Comparison of ENCODE assay signal across 9 mouse cellular contexts in genomic region chr9:77381565-77381964, GRCm38 (mm10). TPM values are rescaled to one million over a fixed set of nuclear protein-coding genes. Genes with fewer than 3 reads are reported as not detected.
A peak's percentile ranks its signal among the peaks of the same experiment; 100 is the strongest.
DNase-seq lines count a peak whose midpoint lies in the region; ATAC-seq lines count a peak whose summit lies in the region.
"Had no signal": no experiment of that assay in that cellular context is flagged by ENCODE, and none has a peak within 500 bp of the region (broad histone marks: within the 10 kb centered on the region; RNA-seq: fewer than 3 reads in every experiment).

No protein-coding gene starts in this region.

- H3K36me3 ChIP-seq in forebrain, embryonic 11.5 days (ENCODE audit: control insufficient read depth, insufficient read depth, low read length), result no peaks in the 10 kb centered on the region
- H3K36me3 ChIP-seq in forebrain, embryonic 12.5 days (replicated peaks), result no peaks in the 10 kb centered on the region
- H3K36me3 ChIP-seq: G1E had no signal

- 14% methylated on average over 5 of the region's 5 CpGs for whole genome bisulfite sequencing in forebrain, embryonic 11.5 days
- 11% methylated on average over 5 of the region's 5 CpGs for WGBS in forebrain, embryonic 12.5 days

- H3K9ac ChIP-seq in forebrain, embryonic 11.5 days (ENCODE audit: low read length), result no peak overlapping the region
- no peak overlapping the region for H3K9ac ChIP-seq in forebrain, embryonic 12.5 days

- no peak overlapping the region for H3K27ac ChIP-seq in forebrain, embryonic 11.5 days (ENCODE audit: low read depth, low read length)
- no peak overlapping the region for H3K27ac ChIP-seq in forebrain, embryonic 12.5 days

- DNase-seq in forebrain, embryonic 11.5 days (ENCODE audit: low spot score), result peak; percentile 88
- peak; percentile 71 for DNase-seq in Muller cell, postnatal 12 days (ENCODE audit: inconsistent ontology term)
- DNase-seq in cerebellum, adult 9-11 months, result peak; percentile 11
- peak; percentile 59 for DNase-seq in gastrocnemius, adult 18-20 months (ENCODE audit: low spot score)
- peak; percentile 32 for DNase-seq in layer of hippocampus, adult 9-10 months (ENCODE audit: low spot score)
- peak; percentile 79 for DNase-seq in lung, postnatal 36 days
- peak; percentile 37 to 80 for DNase-seq in spleen, postnatal 4 days (ENCODE audit: low spot score in 2 of 2)

- ATAC-seq in forebrain, embryonic 11.5 days (replicated peaks; ENCODE audit: low FRiP score), result no peak; the same call in 1 of the 2 replicates
- ATAC-seq in forebrain, embryonic 12.5 days (ENCODE audit: low FRiP score), result no peak

- no peak overlapping the region for H3K4me3 ChIP-seq in forebrain, embryonic 11.5 days (ENCODE audit: low read depth, low read length)
- H3K4me3 ChIP-seq in forebrain, embryonic 12.5 days (replicated peaks), result no peak overlapping the region

- no peaks in the 10 kb centered on the region for H3K9me3 ChIP-seq in forebrain, embryonic 11.5 days (ENCODE audit: control insufficient read depth, low read length)
- no peaks in the 10 kb centered on the region for H3K9me3 ChIP-seq in forebrain, embryonic 12.5 days

- no peaks in the 10 kb centered on the region for H3K4me1 ChIP-seq in forebrain, embryonic 11.5 days (replicated peaks; ENCODE audit: control insufficient read depth, insufficient read depth, low read length)
- H3K4me1 ChIP-seq in forebrain, embryonic 12.5 days, result no peaks in the 10 kb centered on the region

- H3K27me3 ChIP-seq in forebrain, embryonic 11.5 days (ENCODE audit: control insufficient read depth, insufficient read depth, low read length), result no peaks in the 10 kb centered on the region
- H3K27me3 ChIP-seq in forebrain, embryonic 12.5 days, result no peaks in the 10 kb centered on the region

- H3K4me2 ChIP-seq in forebrain, embryonic 11.5 days (ENCODE audit: low read depth, low read length, severe bottlenecking), result no peak overlapping the region
- no peak overlapping the region for H3K4me2 ChIP-seq in forebrain, embryonic 12.5 days

RNA-seq across cellular contexts. Expression of gene Mlip, which starts 28.8 kb away (rescaled TPM):
- 0.27 TPM in 1 of 2 replicates, not detected in the other for polyA plus RNA-seq in forebrain, embryonic 11.5 days (2014; fragmentation: Nextera tagmentation; extraction: Ambion mirVana)
- polyA plus RNA-seq in forebrain, embryonic 12.5 days (2016; fragmentation: Nextera tagmentation; extraction: Ambion mirVana), result 0.36 TPM in 1 of 2 replicates, not detected in the other
- 100 to 1,000 TPM in 1 of 2 experiments, 10 to 100 TPM in 1; 88.0 to 103 TPM for total RNA-seq in gastrocnemius, adult 18-20 months (2021)
- polyA plus RNA-seq: G1E had no signal

Comparison
In these comparisons a context has a peak if more than half of its experiments do, and no peak if none do; other contexts are left out.
1. DNase-seq: peak in every context shown above with its lines; median percentile 88 in forebrain, embryonic 11.5 days; 79 in lung, postnatal 36 days; 71 in Muller cell, postnatal 12 days; 59 in gastrocnemius, adult 18-20 months; 58 in spleen, postnatal 4 days; 32 in layer of hippocampus, adult 9-10 months; 11 in cerebellum, adult 9-11 months.